Mouse (Mus musculus) small intestine, adult 2 months (tissue): ENCODE measurements around the gene Sod1.

Experiments
- CTCF ChIP-seq: fragments of 200-500 bp; IDR thresholded peaks from 2 replicates; pipeline ENCODE4 v1.5.1; 2012; ENCODE audit warnings: low read depth, mild to moderate bottlenecking, control low read depth, inconsistent platforms, low read length, moderate library complexity, mixed read lengths; ENCODE audit not compliant: insufficient replicate concordance, insufficient read length; ENCODE audit errors: extremely low read depth
- POLR2A ChIP-seq: fragments of 200-500 bp; IDR thresholded peaks from 2 replicates; pipeline ENCODE4 v1.6.1; 2012; ENCODE audit warnings: low read depth, mild to moderate bottlenecking, control low read depth, inconsistent platforms, low read length, moderate library complexity

- TF ChIP-seq POLR2A (no peak), CTCF (no peak)
Measured at GRCm38 (mm10) chr16:90231302-90231701, 10.7 kb downstream of the Sod1 start.
